Mouse (Mus musculus) ovary, postnatal 10 days (tissue): ENCODE data around the gene Mlph.

Experiments used
- DNase-seq: peaks from one replicate; pipeline ENCODE4 v3.0.0; 2022; ENCODE audit warnings: low spot score

Gene Mlph

DNA sequence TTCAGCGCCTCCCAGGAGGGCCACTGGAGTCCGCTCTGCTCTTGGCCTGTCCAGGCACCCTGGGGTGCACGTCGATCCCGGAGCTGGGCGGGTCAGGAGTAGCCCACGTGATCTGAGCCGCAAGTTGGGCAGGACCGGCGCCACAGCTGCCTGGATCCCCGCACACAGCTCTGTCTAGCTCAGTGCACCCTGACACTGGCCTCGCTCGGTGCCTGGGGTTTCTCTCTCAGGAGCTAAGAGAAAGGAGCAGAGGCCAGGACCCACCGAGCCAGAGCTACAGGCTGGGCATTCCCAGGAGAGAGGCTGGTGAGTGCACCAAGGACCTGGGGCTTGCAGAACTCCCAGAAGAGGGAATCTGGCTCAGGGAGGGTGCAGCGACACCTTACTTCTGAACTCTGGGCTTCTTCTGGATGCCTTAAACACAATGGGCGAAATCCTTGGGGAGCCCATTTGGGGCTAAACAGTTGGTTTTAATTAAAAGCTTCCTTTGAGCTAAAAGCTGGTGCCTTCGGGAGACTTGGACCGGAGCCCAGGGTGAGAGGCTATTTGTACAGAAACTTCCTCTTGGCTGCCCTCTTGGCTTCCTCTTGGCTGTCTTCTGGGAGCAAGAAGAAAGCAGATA is at the start of gene Mlph:
TSS of gene Mlph (plus strand) at position 138 of the 622 bp plus-strand sequence.
- no peak for DNase-seq

DNA sequence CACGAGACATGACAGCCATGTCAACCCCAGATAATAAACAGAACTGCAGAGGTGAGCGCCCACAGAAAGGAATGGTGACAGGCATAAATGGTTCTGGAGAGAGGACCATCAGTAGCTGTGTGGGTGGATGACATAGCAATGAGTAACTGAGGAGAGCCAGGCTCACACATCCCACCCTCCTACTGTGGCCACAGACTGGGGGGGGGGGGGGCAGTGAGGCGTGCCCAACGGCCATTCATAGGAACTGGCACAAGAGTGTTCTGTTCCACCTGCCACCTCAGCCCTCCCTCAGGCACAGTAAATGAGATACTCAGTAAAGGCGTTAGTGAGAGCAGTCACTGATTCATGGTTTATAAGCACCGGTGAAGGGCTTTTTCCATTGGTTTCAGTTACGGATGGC is 48.2 kb upstream of the Mlph start:
- no peak for DNase-seq

DNA sequence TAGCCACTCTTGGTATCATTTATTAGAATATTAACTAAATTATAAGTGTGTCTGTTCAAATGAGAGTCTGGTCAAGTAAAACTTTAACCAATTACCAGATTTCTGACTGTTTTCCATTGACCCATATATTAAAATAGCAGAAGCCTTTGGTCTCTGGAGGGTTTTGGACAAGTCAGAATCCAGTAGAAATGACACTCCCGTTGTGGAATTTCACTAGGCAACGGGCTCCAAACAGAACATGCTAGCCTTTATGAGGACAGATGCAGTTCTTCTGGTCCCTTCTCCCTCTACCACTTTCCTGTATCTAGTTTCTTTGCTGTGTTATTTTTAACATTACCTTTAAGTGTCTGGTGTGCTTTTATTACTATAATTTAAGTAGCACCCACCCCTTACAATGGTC is 44.3 kb upstream of the Mlph start:
- DNase-seq: no peak

DNA sequence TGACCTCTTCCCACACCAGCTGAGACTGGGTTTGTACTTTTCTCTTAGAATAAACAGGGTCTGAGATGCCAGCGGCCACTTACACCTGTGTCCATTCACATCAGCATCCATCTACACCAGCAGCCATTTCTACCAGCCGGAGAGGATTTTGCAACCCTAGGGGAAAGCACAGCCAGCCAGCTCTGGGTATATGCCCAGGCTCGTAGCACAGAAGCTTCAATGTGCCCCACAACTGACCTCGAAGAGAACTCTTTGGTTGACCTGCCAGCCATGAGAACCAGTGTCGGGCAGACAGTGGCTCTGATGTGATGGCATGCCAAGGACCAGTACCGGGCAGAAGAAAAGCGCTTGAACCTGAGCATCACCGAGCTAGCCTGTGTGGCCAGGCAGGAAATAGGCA is 39.5 kb upstream of the Mlph start:
- DNase-seq: no peak

DNA sequence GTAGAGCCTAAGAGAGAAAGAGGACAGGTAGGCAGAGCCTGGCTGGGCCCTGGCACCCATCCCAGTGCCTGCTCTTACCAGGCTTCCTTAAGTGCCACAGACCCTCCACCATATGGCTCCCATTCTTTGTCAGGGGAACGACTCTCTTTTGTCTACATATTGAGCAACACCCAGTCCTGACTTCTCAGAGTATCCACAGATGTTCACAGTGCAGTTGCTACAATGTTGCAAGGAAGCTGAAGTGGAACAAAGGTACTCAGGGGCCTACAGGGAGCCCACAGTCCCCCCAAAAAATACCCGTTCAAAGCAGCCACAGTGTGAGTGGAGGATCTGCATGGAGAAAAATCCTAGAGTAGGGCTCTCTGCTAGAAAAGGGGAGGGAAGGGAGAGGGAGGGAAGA is 38.9 kb upstream of the Mlph start:
- DNase-seq: no peak

DNA sequence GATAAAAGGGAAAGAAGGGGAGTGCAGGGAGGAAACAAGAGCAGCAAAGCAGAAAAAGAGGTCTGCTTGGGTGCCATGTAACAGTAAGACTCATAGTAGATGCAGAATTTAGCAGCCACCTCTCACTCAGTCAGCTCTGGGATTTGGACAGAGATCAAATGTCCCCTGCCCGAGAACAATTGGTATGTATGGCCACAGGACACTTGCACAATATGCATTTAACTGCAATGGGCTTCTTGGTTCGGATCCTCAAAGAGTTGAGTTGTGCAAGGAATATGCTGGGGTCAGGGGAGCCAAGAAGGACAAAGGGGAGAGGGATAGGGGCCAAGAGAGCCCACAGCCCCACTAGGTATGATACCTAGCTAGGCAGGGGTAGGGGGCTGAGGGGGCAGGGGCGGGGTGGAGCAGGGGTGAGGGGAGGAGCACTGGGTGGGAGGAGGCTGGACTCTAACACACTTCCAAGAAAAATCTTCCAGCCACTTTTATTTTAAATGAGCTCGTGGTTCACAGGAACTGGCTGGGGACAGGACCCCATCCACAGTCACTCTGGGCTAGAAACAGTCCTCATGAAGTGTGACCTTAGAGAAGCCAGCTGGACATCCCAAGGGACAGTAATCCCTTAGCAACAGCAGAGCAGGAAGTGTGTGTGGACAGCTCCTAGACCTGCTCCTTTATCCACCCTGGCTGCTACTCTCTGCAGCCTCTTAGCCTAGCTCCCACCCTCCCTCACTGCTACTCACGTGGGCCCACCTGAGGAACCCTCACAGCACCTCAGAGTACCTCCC is 38.2 kb upstream of the Mlph start:
- DNase-seq: no peak

DNA sequence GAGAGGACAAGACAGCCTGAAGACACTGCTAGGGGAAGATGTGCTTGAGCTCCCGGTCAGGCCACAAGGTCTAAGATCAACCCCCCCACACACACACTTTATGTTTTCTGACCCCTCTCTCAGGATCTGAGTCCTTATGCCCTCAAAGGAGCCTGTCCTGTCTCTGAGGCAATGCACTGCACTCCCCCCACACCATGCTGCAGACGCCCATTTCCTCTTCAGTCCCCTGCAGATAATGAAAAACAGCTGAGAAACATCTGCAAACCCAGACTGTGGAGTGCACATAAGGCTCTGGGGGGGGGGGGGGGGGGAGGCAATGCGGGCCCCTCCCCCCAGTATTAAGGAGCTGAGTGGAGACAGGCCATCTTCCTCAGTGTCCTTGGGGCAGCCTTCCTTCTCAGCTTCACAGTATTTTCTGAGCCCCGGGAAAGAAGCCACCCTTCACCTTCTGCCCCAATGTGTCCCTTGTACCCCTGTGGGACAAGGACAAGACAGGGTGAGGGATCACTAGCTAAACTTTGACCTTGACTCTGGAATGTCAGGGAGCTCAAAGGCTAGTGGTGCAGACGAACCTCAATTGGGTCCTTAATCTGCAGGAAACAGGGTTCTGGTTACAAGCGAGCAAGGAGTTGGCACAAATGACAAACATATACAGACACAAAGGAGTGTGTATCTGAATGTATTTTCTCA is 29.0 kb upstream of the Mlph start:
- DNase-seq: no peak

DNA sequence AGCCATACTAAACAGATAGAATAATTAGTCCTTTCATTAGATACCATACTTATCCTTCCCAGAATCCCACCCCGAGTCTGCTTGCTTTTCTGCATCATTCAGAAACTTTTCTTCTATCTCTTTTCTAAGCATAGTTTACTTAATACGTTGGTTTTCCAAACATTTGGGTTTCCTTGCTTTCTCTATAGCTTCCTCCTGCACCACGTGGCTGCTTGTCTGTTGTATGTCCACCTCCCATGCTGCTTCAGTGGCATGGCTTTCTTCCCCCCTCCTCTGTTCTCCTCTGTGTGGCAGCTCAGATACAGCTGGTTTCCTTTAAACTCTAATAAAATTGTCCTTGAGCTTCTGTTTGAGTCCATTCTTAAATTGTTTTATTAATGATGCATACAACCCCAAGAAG is 20.4 kb upstream of the Mlph start:
- no peak for DNase-seq

DNA sequence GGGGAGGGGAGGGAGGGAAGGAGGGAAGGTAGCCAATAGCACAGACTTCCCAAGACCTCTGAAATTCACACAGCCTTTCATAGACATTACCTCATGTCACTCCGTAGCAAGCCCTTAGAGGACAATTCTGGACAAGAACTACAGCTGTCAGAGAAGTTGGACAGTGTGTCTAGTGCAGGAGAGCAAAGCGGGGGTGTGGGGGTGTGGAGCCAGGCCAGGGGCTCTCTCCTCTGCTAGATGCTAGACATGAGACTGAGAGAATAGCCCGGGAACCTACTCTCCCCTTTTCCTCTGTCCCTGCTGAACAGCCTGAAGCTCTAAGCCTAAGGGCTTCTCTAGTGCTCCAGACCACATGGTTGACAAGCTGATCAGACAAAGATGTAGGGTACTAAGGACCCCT is 19.9 kb upstream of the Mlph start:
- DNase-seq: no peak

DNA sequence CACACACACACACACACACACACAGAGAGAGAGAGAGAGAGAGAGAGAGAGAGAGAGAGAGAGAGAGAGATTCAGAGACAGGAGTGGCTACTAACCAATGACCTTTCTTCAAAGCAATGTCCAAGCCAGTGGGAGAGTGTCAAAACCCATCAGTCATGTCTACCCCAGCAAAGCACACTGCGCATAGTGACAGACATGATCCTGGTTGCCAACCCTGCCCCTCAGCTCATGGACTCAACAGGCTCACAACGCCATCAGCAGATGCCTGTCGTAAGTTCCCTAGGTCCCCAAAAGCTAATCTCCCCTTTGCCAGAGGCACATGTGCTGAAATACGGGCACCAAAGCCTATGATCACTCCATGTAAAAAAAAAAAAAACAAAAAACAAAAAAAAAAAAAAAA is 18.6 kb upstream of the Mlph start:
- no peak for DNase-seq

DNA sequence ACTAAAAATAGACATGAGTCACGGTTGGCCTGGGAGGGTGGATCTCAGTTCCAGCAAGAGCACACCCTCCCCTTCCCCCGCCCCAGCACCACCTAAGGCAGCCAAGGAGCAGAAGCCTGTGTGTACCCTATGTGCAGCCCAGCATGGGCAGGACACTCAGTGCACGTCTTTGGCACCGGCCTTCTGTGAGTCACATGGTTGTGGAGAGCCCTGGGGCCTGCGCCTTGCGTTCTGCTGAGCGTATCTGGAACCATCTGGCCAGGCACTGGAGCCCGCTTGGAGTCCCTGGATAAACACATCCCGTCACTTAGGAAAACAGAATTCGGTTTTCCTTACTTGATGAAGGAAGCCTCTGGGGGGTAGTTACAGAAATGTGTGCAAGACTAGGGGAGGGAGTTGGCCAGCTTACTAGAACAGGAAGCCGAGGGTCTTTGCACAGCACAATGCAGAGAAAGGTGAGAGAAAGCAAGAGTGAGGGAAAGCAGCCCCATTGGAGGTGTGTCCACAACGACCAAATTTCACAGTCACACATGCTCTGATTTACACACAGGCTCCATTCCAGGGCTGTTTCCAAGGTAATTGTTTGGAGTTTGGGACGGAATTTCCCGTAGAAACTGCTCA is 18.0 kb upstream of the Mlph start:
- no peak for DNase-seq

DNA sequence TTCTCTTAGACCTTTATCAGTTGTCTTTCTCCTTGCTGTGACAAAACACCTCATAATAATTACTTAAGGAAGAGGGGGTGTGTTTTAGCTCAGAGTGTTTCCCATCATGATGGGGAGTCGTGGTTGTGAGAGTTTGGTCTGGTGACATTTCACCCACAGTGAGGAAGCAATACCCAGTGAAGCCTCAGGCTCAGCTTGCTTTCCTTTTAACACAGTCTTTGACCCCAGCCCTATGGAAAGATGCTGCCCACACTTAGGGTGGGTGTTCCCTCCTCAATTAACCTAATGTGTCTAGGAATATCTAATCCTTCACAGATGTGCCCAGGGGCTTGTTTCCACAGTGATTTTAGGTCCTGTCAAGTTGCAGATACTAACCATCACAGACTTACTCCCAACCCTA is 16.9 kb upstream of the Mlph start:
- no peak for DNase-seq

DNA sequence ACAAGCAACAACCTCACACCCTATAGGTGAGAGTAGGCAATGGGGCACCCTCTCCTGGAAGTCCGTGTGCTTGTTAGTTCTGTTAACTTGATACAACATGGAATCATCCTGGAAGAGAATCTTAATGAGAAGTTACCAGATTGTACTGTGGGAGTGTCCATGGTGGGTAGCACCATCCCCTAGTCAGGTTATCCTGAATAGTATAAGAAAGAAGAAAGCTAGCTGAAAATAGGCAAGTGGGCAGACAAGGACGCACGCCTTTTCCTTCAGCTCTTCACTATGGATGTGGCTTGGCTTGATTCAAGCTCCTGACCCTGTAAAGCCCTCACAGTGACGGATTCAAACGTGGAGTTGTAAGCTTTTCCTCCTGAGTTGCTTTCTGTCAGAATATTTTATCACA is 15.1 kb upstream of the Mlph start:
- DNase-seq: no peak

DNA sequence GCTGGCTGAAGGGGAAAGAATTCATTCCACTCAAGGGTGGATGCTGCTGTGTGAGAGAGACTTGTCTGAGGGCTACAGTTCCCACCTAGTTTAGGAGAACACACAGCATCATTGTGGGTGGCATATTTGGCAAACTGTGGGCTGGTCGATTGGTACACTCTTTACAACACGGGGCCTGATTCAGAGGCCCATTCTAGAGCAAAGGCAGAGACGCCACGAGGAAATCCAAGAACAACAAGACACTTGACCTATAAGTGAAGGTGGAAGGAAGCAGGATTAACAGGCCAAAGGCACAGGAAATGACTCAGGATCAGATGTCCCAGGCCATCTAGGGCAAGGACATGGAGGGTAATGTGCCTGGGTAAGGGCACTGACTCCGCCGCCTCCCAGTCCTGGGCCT is 14.5 kb upstream of the Mlph start:
- no peak for DNase-seq

DNA sequence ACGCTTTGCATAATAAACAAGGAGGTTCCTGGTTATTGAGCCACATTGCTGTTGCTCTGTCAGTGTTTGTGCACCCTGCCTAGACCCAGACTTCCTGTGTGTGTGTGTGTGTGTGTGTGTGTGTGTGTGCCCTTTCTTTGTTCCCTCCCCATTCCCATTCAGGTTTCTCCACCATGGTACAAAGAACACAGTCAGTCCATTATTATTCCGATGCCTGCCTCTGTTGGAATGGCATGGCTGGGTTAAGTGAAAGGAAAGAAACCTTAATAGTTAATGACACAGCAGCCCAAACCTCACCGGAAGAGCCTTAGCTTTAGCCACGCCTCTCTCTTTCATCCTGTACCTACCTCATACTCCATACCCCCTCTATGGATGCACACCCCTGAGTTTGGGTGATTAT is 13.6 kb upstream of the Mlph start:
- DNase-seq: no peak

DNA sequence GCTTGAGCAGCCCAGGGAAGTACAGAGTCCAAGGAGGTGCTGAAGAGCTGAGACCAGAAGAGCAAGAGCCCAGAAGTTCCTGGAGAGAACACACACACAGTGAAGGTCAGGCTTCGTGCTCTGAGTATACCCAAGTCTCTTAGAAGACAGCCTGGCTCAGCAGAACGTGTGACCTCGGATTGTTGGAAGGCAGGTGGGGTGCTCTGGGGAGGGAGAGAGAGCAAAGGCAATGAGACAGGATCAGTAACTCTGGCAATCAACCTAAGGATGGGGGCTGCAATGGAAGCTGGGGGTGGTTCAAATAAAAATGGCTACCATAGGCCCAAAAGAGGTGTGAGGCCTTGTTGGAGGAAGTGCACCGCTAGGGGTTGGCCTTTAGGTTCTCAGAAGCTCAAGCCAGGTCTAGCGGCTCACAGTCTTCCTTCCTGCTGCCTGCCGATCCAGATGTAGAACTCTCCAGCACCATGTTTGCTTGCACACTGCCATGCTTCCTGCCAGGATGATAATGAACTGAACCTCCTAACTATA is 13.1 kb upstream of the Mlph start:
- DNase-seq: no peak

DNA sequence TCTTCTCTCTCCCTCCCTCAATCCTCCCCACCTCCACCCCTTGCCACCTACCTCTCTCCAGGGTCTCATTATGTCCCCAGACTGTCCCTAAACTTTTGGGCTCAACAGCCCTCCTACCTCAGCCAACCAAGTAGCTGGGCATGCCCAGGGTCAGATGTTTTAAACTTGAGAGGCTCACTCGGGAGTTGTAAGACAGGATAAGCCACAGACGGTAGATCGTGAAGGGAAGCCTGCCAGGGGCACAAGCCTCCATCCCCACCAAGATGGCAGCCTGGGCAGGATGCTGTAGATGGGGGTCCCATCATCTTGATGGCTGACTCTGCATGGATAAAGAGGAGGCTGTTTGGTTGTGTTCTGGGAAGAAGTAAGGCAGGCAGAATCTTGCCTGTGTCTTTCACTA is 12.1 kb upstream of the Mlph start:
- no peak for DNase-seq

DNA sequence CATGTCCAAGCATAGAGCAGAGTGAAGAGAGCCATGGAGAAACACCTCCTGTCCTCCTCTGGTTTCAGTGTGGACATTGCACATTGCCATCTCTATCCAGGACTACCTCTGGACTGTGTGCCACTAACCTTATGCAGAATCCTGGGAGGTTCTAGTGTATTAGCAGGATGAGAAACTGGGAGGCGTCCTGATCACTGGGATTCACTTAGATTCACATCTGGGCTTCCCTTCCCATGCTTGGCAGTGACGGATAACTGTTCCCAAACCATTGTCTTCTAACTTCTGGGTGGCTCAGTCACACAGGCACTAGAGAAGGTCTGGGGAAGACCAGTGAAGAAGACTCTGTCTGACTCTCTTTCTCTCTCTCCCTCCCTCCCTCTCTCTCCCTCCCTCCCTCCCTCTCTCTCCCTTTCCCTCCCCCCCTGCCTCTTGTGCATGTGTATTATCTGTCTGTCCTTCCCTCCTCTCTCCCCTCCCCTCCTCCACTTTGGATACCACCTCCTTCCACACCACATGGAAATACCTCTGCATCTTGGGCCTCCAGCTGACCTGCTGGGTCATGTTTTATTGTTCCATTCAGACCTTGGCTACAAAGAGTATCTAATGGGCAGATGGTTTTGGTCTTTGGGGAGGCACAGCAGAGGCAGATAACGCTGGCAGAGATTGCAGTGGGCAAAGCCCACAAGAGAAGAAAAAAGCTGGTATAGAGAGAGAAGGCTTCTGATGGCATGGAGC is 11.5 kb upstream of the Mlph start:
- DNase-seq: no peak

DNA sequence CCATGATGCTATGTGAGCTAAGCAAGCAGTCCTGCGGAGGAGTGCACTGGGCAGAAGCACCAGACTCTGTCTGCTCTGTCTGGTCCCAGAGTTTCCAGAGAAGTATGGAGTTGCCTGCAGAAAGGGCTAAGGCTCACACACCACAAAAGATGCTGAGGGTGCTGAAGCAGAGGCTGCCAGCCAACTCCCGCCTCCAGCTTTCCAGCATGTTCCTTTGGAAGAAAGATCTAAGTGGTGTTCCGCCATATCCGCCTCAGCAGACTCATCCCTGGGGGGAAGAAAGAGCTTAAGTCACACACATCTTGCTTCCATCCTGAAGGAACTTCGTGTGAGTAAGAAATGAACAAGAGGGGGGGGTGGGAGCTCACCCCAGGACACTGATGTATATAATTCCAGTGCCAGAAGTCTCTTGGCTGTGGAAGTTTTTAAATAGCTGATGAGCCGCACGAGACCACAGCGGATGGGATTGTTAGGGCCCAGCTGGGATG is 10.9 kb upstream of the Mlph start:
- DNase-seq: no peak

DNA sequence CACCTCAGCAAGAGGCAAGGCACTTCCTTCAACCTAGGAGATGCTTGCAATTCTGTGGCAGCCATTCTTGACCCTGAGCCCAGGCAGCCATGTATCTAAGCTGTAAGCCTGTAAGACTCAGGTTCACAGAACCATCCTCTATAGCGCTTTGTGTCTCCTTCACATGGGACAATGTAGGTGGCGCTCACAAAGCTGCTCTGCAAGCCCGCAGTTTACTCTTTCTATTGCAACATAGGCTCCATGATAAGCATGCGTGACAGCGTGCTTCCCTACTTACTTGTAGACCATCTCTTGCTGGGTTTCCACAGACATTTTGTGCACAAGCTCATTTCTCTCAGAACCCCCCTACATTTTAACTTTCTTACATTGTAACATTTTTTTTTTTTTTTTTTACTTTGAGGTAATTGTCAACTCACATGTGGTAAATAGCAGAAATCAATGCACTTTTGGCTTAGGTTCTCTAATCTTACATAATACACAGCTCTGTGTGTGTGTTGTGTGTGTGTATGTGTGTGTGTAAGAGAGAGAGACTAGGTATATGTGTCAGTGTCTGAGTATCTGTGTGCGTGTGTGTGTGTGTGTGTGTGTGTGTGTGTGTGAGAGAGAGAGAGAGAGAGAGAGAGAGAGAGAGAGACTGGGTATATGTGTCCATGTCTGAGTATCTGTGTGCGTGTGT is 10.0 kb upstream of the Mlph start:
- no peak for DNase-seq

DNA sequence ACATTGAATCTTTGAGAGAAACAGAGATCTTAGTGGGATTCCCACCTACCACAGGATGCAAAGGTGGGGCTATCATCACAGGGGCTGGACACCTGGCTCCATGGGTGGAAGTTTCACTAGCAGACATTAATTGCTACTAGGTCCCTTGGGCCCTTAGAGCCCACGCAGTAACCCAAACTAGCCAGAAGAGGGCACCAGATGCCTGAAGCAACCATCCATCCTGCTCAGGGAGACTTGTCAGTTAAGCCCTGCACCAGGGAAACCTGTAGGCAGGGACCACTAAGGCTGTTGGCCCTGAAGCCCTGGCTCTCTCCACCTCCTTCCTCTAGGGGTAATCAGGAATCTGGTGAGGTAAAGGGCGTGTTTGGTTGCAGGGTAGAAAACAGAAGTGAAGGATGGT is 8.5 kb upstream of the Mlph start:
- DNase-seq: no peak
